Mouse (Mus musculus) embryo, embryonic 11.5 days (tissue): ENCODE data around the gene Atf7ip.

Source experiments
- DNase-seq: peaks from one replicate; pipeline ENCODE4 v3.0.0-alpha.2; 2012; ENCODE audit warnings: low read depth, low spot score

Atf7ip gene

DNA sequence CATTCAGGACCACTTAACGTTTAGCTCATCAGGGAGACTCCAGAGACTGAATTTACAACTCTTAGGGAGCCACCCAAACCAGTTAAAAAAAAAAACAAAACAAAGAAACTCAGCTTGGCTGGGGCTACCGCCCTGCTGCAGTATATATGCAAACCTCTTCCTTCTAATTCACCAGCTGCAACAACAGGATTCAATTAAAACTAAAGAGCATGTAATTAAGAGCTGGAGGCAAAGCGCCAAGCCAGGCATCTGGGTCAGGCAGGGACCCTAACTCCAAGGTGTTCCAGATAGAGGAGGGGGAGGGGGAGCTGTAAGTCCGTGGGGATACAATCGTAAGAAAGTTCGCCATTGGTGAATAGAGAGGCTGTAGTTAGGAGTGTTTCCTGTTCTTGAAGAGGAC lies 140.2 kb downstream of the Atf7ip start:
- no peak for DNase-seq

DNA sequence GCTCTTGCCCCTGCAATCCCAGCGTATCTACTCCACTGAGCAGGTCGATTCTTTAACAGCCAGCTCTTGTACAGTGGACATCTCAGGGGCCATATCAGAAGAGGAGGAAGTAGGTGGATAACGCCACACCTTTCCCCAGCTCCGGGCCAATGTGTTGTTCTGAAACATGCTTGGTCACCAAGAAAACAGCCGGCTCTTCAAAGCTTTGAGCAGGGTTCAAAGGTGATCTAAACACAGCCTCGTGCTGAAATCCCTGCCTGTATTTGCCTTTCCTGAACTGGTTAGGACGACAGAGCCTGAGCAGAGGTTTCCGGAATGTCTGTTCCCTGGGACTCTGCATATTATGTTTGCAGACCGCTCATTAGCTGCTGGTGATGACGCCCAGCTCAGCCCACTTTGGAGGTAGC lies 141.5 kb downstream of the Atf7ip start:
- DNase-seq: no peak

DNA sequence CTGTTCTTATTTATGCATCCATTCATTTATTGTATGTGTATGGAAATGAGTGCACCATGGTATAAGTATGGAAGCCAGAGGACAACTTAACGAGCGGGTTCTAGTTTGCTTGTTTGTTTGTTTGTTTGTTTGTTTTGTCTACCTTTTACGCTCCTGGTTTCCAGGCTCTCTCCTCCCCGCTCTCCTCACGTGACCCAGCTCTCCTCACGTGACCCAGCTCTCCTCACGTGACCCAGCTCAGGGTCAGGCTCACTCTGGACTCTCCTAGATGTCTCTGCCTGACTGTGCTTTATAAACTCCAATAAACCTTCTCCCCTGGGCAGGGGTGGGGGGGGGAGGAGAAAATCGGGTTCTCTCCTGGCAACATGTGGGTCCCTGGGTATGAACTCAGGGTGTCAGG lies 144.7 kb downstream of the Atf7ip start:
- DNase-seq: no peak

DNA sequence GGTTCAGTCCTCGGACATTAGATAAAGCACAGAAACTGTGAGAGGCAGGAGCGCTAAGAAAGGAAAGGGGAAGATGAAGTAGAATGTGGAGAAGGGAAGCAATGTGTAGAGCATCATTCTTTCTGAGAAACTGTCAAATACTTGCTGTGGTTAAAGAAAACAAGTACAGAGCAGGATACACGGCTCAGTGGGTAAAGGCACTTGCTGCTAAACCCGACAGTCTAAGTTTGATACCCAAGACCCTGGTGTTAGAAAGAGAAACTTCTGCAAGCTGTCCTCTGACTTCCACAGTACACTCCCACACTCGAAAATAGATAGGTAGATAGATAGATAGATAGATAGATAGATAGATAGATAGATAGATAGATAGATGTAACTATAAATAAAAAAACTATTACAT lies 147.4 kb downstream of the Atf7ip start:
- no peak for DNase-seq

- DNase-seq: no peak
Observed at GRCm38 (mm10) chr6:136654470-136654869, 148.5 kb downstream of the Atf7ip start.

DNA sequence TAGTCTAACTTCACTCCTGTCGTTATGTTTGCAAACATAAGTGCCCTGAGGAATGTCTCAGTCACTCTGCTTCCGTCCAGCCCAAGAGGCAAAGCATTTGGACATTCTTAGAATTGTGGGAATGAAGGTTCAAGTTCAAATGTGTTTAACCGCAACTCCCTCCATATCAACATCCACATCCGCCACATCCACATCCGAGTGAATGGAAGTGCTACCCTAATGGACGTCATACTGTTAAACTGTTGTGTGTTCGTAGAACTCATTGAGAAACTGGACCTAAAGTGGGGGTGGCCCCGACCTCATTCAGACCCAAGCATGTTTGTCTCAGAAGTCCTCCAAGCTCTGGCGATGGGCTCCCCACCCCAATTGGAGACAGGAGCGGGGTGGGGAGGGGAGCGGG lies 149.8 kb downstream of the Atf7ip start:
- no peak for DNase-seq

GRCm38 (mm10) chr6:136658303-136658702 lies 152.3 kb downstream of the Atf7ip start:
- no peak for DNase-seq

GRCm38 (mm10) chr6:136659226-136659625 lies 153.3 kb downstream of the Atf7ip start:
- no peak for DNase-seq
